Mouse (Mus musculus): ENCODE results near the gene Actrt2.

Gene Actrt2

DNA sequence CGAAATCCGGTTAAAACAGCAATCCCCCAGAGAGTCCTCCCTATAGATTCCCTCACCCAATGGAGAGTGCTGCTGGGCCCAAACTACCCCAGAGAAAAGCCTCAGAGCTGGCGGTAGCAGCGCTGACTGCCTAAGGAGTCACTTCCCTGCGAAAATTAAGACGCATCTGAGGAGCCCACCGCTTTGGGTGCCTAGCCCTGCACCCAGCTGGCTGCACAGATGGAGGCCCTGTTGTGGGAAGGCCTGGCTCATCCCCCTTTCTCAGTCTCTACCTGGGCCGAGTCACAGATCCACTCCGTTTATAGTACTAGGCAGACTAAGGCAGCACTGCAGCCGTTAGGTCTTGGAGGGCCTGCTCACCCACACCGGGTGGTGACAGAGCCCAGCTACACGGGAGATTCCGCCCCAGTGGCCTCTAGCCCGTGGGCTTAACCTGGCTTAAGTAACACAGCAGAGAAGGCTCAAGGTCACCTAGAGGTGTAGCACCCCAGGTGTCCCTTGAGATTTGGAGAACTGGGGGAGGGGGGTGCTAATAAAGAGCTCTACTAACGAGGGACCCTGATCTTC lies 29.3 kb downstream of the Actrt2 start:
- no peak for DNase-seq (ENCODE audit: low spot score)

DNA sequence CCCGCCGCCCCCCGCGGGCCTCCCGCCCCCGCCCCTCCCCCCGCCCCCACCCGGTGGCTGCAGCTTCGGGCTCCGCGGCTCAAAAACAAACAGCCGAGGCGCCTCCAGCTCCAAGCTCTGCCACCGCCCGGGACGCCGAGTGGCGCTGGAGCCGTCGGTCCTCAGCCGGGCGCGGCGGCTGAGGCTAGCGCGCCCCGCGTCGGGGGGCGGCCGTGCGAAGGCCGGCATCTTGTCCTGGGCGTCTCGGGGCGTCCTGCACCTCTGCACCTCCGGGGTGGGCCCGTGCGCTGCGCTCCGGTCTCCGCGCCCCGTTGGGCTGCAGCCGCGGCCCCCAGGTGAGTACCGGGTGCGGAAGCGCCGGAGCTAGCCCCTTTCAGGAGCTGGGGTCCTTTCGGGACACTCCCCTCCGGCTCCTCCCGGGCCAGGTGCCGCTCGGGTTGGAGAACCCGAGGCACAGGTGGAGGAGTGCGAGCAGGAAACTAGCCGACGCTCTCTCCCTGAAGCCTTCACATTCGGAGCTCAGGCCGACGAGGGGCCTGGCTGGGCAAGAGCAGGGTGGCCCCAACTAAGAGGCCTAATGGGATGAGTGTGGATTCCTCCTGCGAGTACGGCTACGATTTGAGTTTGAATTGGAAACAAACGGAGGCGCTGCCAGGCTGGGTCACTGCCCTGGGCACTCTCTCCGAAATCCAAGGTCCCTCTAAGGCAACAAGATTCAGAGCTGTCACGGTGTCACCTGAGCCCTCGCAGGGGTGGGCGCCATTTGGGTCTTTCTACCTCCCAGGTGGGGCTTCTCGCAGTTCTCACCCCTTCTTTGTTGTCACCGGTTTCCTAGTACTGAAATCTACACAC lies 30.0 kb downstream of the Actrt2 start:
- no peak for DNase-seq (ENCODE audit: low spot score)

DNA sequence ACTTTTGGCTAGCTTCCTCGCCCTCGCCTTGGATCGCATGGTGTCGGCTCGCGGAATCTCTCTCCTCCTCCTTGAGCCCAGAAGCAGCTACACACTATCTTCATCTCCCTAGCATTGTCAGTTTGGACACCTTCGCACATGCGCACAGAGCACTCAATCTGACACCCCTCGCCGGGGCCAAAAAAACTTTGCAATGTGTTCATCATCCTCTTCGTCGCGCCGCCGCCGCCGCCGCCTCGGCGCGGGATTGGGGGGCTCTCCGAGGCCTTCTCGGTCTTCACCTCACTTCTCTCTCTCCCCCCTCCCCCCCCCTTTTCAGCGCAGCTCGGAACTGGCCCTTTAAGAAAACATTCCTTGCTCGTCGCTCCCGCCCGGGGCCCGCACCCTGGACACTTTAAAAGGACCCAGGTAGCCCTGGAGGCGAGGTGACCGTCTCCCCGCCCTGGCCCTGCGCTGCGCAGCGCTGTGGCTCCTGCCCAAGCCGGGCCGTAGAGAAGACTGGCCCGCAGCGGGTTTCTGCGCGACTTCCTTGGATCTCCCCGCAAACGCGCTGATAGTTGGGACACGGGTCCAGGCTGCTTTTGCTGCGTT lies 30.9 kb downstream of the Actrt2 start, which contains the start of gene Prdm16:
TSS of gene Prdm16 (minus strand) at position 153 of the 591 bp plus-strand sequence.
- peak; percentile 85 for DNase-seq (ENCODE audit: low spot score)

DNA sequence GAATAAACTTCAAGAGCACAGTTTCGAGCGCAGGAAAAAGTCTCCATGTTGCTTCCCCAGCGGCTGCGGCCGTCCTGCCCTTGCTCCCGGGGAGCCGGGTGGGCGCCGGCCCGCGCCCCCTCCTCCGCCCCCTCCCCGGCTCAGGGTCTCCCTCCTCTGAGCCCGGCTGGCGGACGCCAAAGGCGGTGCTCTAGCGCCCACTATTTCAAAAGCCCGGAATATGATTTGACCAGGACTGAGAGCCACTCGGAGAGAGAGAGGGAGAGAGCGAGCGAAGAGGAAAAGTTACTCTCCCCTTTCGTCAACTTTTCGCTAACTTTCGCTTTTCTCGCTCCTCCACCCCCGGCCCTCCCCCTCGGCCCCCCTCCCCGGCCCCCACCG lies 31.6 kb downstream of the Actrt2 start:
- peak; percentile 83 for DNase-seq (ENCODE audit: low spot score)

DNA sequence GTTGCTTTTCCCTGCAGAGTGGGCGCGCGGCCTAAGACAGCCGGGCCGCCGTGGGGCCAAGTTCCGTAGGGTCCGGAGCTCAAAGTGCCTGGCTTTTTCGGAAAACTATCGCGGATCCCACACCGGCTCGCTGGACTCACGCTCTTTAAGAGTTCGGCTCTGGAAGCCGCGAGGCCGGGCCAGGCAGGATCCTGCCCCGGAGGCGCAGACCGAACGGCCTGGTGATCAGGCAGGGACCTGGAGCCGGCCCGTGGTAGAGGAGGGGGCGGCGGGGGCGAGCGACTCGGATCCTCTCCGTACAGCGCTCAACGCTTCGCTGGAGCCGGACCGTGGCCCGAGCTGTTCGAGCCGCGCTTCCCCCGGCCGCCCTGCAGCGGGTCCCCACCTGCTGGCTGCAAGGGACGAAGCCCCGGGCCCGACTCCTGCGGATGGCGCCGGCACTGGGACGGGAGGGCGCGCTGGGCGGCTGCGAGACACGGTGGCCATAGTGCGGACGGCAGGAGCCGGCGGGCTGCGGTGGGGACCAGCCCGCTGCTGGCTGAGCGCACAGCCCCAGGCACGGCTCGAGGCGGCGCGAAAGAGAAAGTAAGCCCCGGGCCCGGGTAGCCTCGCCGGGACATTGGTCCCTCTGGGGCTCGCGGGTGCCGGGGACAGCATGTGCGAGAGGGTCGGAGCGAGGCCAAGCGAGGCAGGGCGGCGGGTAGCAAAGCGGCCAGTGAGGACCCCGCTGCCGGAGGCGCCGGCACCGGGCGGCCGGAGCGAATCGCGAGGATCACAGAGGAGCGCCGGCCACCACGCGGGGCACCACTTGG lies 32.2 kb downstream of the Actrt2 start:
- DNase-seq (ENCODE audit: low spot score) = peak; percentile 65

DNA sequence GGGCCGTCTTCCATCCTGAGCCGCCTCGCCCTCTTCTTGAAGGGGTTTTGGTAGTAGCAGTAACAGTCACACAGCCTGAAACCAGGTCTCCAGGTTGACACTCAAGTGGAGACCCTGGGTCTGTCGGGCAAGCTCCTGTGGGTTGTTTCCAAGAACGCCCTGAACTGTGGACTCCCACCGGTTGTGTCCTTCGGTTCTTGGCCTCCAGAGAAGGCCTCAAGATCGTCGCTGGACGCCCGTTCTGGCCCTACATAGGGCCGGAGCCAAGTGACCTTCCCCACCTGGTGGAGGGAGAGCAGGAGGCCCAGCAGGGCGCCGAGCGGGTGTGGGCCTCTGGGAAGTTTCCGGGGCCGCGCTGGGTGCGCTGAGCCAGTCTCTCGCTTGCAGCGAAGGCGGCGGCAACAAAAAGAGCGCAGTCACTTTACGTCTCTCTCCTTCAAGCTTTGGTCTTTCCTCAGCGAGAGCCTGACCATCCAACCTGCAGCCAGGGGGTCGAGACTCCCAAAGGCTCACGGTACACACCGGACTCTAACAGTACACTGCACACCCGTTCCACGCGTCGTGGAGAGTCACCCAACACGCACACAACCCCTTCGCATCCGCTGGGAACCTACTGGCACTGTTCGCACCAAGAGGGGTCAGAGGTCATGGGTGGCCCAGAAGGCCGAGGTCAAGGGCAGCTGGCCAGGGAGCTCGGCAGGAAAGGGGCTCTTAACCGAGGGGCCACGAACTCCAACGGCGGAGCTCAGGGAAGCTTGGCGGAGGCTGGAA lies 33.0 kb downstream of the Actrt2 start:
- peak; percentile 69 for DNase-seq (ENCODE audit: low spot score)

DNA sequence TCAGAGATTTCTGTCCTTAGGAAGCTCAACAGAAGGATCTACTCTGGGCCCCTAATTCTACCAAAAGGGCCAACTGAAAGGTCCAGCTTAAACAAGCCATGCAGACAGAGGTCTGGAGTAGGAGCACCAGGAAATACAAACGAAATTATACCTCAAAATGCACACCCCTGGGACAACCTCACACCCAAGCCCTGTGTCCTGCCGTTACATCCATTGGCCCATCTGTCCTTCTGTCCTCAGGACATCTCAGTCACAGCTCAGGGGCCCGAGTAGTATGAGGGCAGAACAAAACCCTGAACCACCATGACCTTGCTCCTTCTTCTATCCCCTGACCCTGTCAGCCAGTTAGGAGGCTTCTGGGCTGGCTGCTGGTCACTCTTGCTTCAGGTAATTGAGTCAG lies 33.7 kb downstream of the Actrt2 start:
- DNase-seq (ENCODE audit: low spot score) = no peak

DNA sequence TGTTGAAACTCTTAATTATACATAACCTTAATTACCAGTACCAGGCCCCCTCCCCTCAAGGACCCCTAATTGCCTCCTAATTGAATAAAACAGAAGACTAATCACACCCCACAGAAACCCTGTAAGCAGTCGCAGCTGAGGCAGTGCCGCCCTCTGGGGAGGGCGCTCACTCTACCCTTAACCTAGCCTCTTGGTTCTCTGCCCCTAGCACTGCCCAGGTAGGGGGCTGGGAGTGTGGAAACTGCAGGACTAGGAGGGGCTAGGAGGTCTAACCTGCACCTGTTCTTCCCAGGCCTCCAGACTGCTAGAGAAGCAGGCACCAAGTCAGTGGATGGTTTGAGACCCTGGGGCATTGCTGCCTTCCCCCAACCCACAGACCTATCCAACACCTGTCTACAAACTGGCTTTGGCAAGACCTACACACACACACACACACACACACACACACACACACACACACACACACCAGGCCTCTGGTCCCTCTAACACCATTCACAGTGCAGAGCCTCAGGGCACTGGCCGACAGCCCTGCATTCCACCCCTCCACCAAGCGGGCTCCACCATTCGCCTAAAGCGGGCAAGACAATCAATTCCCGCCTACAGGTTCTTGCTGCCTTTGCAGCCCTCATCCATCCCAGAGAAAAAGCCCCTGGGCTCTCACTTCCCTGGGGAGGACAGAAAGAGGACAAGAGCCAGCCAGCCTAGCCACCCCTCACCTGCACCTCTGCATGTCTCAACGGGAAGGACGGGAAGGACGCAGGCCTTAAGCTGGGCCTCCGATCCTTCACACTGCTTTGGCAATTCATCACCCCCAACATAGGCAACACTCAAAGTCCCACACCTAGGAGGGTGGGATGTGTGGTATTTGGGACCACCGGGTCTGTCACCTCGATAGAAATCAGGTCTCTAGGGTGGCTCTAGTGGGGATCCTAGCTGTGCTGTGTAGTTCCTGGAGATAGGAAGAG lies 34.6 kb downstream of the Actrt2 start:
- no peak for DNase-seq (ENCODE audit: low spot score)

- DNase-seq (ENCODE audit: low spot score) = no peak
Observed at GRCm38 (mm10) chr4:154630763-154631162, 36.9 kb downstream of the Actrt2 start.

- DNase-seq (ENCODE audit: low spot score) = no peak
Observed at GRCm38 (mm10) chr4:154627419-154628142, 40.1 kb downstream of the Actrt2 start.

GRCm38 (mm10) chr4:154626282-154626681 lies 41.4 kb downstream of the Actrt2 start:
- DNase-seq (ENCODE audit: low spot score) = no peak

- no peak for DNase-seq (ENCODE audit: low spot score)
Observed at GRCm38 (mm10) chr4:154625710-154626109, 42.0 kb downstream of the Actrt2 start.

- DNase-seq (ENCODE audit: low spot score) = no peak
Observed at GRCm38 (mm10) chr4:154623241-154623640, 44.4 kb downstream of the Actrt2 start.

GRCm38 (mm10) chr4:154622521-154622920 lies 45.1 kb downstream of the Actrt2 start:
- no peak for DNase-seq (ENCODE audit: low spot score)
